Mouse (Mus musculus) layer of hippocampus, adult 8-10 months (tissue): ENCODE measurements around the gene Dlg1. TPM values are rescaled to one million over a fixed set of nuclear protein-coding genes. Genes with fewer than 3 reads are reported as not detected.
A peak's percentile ranks its signal among the peaks of the same experiment; 100 is the strongest.

ENCODE experiments used
- DNase-seq, 2 experiments: peaks; one replicate each; pipeline ENCODE4 v3.0.0; 2022; ENCODE audit warnings: low spot score in 2 of 2
- total RNA-seq, 4 experiments: library from RNA; stranded (reverse); gene quantifications; 2 replicates each; pipeline ENCODE4 v1.2.4; 2022

Gene Dlg1
- total RNA-seq = 100 to 1,000 TPM in 2 of 4 experiments, 10 to 100 TPM in 2; 93.5 to 109 (median 101) TPM

DNA sequence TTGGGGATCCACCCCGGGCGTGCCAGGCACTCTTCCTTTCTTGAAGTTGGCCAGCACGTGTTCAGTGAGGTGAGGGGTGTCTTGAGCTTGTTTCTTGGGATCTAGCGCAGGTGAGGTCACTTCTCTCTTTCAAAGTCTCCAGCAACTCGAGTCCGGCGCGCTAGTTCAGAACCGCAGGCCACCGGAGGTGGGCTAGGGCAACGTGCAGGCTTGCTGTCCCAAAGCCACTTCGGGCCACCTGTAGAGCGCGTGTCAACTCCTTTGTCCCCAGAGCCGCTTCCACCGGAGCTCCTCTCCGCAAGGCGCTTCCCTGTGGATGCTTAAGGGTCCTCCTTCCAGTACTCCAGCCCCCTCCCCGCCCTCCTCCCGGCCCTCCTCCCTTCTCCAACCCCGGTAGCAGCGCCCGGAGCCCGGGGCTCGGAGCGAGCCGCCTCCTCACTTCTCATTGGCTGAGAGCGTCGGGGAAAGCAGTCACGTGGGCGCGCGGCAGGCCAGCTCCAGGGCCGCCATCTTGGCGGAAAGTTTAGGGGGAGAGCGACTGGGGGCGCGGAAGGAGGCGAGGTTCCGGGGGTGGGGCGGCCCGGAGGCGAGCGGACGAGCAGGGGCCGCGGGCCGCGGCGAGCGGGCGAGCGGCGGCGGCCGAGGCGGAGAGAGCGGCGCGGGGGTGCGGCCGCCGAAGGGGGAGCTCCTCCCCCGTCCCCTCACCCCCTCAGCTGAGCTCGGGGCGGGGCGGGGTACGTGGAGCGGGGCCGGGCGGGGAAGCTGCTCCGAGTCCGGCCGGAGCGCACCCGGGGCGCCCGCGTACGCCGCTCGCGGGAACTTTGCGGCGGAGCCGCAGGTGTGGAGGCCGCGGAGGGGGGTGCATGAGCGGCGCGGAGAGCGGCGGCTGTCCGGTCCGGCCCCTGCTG is at the start of gene Dlg1:
TSS of gene Dlg1 (plus strand) at position 65 of the 908 bp plus-strand sequence.
- peak; percentile 47 to 60 for DNase-seq

DNA sequence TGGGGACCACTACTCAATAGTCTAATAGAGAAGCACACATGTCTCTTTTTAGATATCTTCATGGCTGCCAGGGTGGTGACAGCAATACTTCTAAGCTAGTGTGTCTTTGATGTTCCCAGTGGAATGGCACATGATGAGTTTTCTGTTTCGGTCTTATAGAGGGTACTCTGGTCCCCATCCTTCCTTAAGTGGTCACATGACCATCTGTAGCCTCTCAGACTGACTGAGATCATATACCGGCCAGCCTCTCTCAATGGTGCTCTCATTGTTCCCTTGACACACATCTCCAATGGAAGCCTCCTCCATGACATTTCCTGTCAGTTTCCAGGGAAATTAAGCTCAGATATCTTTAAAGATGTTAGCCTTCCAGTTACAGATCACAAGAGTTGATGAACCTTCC is 46.9 kb upstream of the Dlg1 start:
- no peak for DNase-seq

DNA sequence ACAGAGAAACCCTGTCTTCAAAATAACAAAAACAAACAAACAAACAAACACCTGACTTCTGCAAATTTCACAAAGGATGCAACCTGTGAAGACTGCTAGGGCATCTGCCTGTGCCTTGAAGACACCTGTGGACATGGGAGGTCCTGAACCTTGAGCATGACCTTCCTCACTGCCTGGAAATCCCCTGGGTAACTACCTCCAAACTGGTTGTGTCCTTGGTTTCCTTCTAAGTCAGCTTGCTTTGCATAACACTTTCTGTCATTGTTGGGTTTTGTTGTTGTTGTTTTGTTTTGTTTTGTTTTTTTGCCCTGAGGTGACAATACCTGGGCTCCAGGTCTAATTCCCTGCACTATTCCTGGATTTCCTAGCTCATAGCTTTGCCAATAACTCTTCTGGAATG is 46.1 kb upstream of the Dlg1 start:
- DNase-seq = no peak

DNA sequence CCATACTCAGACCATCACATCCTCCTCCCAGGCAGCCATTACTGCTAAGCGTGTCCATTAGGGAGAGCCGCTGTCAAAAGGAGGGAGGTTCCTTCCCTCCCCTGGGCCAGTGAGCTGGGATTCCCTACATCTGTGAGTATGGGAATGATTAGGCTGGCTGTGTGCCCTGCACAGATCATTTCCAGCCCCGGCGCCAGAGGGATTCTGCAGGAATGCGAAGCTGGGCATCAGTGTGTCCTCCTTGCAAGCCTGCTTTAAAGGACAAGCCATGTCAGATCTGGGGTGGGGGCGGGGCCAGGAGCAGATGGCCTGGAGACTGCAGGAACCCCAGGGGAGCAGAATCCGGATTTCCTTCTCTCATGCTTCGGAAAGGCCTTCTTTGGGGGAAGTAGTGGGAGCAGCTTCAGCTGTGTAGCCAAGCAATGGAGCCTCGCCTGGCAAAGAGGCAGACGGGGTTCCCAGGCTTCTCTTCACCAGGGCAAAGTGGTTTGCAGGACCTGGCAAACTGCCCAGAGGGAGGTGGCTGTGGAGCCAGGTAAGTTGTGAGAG is 45.3 kb upstream of the Dlg1 start:
- DNase-seq = peak; percentile 35 to 42

DNA sequence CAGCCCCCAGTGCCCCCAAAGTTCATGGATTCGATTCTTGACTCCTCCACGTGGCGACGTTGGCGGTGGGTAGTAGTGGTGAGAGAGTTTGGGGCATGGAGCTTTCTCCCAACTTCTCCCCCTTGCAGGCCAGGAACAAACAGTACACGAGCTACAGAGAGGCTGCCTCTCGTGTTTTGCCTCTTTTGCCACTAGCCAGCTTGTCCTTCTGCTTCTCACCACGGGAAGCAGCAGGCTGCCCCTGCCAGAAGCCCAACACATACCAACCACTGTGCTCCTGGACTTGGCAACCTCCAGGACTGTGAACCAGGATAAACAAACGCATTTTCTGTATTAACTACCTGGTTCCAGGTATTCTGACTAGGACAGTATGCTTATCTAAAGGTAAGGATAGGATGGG is 44.6 kb upstream of the Dlg1 start:
- no peak for DNase-seq

DNA sequence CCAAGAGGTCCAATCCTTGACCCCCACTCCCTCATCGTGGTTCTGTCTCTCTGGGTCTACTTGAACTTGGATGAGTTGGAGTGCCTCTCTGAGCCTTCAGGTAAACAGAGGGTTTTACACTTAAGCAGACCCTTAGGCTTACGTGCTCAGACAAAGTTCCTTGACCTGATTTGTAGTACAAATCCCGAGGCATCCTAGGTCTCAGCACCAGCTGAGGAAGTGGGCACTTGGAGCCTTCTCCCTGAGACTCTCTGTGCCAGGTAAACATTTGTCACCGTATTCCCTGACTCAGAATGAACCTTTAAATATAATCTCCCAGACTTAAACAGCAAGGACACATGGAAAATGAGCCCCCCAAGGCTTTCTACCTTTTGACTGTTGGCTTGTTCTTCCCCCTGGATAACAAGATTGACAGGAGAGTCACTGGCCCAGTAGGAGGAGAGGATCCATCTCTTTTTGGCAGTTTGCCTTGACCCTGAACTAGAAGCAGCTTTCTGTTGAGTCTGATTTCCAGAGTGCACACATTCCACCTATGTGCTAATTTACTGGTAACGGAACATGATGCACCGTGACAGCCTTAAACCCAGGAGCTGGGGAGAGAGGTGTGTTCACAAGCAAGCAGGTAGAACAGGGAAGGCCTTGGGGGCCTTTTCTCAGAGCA is 43.4 kb upstream of the Dlg1 start:
- DNase-seq = no peak

DNA sequence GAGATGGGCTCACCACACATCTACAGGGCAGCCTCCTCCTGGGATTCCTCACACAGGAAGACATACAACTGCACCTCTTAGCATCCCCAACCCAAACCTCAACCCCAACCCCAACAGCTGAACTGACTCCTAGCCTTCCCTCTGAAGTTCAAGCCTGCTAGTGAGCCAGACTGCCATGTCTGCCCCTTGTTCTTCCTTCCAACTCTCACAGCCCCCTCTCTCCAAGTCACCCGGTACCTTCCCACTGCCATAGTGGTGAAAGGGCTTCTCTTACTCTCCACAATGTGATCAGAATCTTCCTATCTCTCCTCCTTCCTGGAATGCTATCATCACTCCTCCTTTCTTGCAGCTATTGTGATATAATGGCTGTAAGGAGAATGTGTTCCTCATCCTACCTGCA is 40.9 kb upstream of the Dlg1 start:
- no peak for DNase-seq

DNA sequence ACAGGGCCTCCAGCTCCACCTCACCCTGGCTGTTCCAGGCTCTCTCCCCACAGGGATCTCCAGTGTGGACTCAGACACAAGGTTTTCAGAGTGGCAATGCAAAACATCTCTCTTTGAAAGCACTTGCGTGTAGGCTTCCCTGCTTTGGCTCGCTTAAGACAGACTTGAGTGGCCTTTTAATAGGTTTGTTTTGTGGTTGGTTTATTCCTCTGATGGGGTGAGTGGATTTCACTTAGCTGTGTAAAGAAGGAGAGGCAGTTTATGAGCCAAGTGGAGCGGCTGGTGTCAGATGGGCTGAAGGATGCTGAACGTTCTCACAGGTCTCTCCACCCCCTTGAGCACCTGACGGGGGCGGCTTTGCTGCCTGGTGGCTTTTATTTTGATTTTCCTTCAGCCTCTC is 40.1 kb upstream of the Dlg1 start:
- no peak for DNase-seq

DNA sequence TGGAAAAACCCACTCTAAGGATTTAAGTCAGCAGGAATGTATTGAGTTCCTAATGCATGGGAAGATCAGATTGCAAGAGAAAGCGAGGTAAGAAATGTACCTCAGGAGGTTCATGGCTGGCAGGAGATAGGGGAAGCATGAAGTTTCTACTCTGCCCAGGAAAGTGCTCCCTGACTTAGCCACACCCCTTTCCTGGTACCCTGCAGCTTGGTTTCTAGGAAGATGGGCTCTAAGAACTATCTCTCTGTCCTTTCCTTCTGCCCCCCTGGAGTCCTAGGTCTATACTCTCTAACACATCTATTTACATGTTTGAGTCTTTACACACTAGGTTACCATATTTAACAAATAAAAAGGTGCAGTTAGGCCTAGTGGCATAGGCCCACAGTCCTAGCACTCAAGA is 38.5 kb upstream of the Dlg1 start:
- no peak for DNase-seq

DNA sequence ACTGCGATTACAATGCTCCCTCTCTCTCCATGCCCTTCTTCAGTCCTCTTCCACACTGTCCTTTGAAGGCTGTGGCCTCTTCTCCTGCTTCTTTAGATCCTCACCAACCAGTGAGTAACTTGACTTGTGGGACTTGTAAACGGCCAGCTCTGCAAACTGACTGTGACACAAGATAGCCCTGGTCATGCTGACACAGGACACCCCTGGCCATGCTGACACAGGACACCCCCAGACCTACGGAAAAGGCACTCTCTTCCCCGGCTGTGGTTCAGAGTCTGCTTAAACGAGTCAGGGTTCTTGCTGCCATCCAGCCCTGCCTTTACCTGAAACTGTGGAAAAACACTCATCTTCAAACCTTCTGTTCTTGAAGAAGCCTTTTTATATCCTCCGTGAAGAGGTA is 36.9 kb upstream of the Dlg1 start:
- DNase-seq = no peak

DNA sequence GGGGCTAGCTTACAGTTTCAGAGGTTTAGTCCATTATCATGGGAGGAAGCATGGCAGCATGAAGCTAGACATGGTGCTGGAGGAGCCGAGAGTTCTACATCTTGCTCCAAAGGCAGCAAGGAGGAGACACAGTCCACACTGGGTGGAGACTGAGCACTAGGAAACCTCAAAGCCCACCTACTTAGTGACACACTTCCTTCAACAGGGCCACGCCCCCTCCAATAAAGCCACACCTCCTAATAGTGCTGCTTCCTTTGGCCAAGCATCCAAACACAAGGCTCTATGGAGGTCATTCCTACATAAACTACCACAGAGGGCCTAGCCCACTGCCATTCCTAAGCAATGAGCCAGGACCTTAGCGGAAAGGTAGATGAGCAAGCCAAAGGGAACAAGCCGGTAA is 32.9 kb upstream of the Dlg1 start:
- DNase-seq = no peak

DNA sequence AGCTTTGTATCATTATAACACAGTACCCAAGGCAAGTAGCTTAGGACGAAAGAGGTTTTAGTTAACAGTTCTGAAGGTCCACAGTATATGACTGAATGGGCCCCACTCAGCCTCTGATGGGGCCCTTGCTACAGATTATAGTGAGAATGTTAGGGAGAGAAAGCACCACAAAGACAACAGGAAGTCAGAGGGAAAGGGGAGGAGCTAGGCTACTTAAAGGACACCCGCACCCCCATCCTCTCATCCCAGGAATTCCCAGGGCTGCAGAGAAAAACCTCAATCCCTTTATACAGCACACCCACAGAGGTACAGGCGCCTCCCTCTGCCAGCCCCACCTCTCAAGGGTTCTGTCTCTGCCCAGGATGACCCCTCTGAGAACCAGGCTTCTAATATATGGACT is 32.2 kb upstream of the Dlg1 start:
- DNase-seq = no peak

DNA sequence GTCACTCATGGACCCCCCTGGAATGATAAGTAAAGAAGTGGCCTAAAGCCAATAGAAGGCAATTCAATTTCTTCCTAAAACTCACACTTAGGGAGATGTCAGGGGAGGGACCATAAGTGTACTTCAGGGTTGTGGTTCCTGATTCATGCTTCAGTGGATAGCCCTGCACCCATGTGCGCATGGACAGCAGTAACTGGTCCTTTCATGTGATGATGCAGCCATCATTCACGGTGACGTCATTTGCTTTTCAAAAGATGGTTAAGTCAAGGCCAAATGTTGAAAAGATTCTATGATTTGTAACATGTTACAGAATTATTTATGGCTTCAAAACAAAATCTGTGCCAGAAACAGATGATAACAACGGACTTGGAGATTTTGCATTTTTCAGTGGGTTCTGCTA is 28.9 kb upstream of the Dlg1 start:
- no peak for DNase-seq

DNA sequence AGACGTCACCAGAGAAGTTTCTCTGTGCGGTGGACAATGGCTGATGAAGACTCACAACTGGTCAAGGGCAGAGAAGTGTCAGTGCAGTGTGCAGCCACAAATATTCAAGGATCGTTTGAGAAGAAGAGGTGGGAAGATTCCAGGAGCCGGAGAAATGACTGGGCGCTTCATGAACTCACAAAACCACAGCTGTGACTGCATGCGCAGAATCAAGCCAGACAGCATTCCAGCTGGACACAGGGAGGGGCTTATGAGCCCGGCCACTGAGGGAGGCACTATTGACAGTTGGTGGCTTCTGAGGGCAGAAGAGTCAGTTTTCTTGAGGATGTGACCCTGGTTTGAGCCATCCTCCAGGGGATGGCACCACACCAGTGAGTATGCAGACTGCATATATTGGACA is 24.9 kb upstream of the Dlg1 start:
- no peak for DNase-seq

DNA sequence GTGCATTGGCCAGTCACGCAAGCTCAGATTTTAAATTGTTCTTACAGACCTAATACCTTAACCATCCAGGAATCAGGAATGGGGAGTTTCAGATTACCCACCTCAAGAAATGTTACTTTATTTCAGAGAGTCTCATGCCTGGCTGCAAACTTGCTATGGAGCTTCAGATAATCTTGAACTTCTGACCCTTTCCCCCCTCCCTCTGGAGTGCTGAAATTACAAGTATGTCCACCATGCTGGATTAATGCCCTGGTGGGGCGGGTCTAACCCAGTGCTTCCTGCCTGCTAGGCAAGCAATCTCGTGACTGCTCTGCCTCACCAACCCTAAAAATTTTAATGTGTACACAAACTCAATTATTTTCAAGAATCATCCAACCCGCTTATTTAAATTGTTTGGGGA is 23.3 kb upstream of the Dlg1 start:
- DNase-seq = no peak

DNA sequence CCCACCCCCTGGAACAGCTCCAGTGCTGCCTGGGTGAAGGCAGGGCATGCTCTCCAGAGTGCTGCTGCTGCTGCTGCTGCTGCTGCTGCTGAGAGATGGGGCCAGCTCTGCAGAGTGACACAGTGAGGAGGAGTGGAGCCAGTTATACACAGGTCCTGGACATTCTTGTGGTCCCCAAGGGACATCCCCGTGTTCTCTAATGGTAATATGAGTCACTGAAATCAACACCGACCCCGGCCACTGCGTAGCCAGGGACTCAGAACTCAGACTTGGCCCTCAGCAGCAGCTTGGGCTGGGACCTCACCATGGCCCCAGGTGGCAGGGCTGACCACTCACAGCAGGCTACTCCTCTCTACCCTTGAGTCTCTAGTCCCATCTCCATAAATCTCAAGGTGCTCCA is 21.5 kb upstream of the Dlg1 start:
- no peak for DNase-seq

DNA sequence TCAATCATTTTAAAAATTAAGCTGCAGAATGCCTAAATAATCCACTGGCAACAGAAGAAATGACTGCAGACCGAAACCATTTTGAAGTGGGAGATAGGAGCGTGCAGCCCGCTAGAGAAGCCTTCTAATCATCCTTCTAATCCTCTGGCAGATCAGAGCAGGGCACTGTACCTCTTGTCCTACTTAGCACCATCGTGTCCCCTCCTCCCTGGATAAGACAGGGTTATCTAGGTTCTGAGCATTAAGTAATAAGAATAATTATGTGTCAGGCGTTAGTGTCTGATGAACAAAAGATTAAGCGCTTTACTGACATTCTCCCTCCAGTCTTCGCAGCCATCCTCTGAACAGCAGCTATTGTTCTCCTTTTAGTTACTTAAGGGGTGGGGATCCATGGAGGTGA is 16.0 kb upstream of the Dlg1 start:
- no peak for DNase-seq

DNA sequence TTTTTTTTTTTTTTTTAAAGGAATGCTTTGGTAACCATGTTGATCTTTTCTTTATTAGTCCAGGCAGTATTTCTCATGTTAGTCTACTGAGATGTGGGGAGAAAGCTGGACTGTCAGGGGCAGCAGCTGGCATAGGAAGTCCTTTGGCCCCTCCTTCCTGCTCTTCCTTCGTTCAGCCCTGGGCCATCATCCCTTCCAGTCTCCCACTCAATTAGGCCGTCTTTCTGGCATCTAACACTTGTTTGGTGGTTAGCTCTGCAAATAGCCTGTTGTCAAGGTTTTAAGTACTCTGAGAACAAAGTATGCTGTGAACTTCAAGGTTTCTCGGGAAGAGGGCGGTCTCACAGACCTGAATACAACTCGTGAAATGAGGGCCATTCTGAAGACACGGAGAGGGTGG is 12.5 kb upstream of the Dlg1 start:
- no peak for DNase-seq

DNA sequence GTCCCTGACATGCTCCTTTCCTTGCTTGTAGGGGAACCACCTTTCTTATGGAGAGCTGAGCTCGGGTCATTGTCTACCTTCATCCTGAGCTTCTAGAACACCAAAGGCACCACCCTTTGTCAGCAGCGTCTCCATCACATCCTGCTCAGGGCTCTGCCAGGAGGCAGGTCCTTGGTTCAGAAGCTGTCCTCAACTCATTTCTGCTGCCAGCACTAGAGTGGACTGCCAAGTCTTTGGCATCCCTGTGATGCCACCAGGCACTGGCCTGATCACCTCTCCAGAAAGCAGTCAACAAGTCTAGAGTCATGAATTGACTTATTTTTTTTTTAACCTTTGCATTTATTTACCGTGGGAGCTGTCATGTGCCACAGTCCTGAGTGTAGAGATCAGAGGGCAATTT is 11.7 kb upstream of the Dlg1 start:
- DNase-seq = no peak

DNA sequence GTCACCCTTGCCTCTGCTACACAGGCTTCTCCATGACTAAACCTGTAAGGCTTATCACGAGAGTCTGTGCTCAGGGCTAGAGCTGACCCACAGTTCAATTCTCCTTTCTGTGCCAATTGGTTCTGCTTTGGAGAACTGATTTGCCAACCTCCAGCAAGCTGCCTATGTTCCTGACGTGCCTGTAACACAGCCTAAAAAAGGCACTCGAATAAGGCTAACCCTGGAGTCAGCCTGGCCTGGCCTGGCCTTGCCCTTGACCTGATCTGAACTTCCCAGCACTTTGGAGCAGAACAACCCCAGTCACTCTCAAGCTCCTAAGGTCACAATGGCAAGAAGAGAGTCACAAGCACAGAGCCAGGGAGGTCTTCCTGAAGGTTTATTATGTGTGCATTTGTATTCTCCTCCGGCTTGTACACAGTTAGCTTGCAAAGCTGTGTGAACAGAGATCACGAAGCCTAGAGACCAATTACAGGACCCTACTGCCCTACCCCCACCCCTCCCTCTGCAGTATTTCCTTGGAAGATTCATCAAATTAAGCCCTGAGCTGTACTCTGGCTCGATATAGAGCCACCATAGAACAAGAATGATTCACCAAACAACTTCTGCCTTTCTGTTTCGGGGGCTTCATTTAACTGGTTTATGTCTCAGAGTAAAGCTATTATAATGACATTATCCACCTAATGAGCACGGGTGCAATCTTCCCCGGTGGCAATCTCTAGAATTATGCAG is 11.0 kb upstream of the Dlg1 start:
- no peak for DNase-seq

DNA sequence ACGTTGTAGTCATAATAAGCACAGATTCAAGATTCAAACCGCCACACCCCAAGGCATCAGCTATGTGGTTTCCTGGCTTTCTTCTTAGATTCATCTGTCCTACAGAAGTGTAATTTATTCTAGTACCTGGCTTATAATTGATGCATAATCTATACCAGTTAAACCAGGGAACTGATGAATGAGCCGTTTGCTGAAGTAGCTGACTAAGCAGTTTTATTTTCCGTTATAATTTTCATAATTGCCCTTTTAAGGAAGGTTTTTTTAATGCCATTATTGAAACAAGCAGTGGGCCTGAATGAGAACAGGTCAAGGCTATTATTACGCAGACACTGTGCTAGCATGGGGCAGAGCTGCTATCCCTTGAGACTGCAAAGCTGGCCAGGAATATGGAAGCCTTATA is 9.6 kb upstream of the Dlg1 start:
- no peak for DNase-seq

DNA sequence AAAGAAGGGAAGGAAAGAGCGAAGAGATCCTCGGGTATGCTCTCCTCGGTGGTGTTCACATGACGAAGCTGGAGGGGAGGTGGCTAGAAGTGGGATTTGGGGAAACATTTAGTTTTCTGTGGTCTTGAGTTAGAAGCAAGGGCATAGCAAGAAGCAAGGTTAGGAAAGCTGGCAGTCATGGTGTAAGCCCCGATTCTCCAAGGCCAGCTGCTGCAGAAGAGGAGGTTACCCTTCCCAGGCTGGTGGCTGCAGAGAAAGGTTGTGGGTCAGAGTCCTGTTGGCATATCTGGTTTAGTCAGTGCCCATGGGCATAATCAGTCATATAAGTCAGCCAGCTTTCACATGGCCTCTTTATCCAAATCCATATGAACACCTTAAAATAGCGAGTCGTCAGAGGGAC is 9.2 kb upstream of the Dlg1 start:
- no peak for DNase-seq
